Mouse (Mus musculus) erythroblast, embryonic 14.5 days (primary cell): ENCODE results near the gene Serbp1.

Experiments
- GATA1 ChIP-seq: IDR thresholded peaks from 2 replicates; pipeline ENCODE4 v1.6.1; 2012; ENCODE audit warnings: low read length, inconsistent platforms, mixed read lengths
- TAL1 ChIP-seq: IDR thresholded peaks from 3 replicates; pipeline ENCODE4 v1.6.1; 2012; ENCODE audit warnings: low read length, inconsistent platforms, mixed read lengths

- peak; percentile 50; the same call in 1 of the 2 replicates for TF ChIP-seq GATA1
- TF ChIP-seq TAL1, result no peak
Observed at GRCm38 (mm10) chr6:67266664-67267407, 28.9 kb downstream of the Serbp1 start.
